Mouse (Mus musculus): ENCODE measurements around the gene Pld4.

- TF ChIP-seq POLR2A (IDR thresholded peaks at IDR 0.05; ENCODE audit: low read depth, low read length) (no peak), CTCF (conservative IDR thresholded peaks at IDR 0.05; ENCODE audit: insufficient read depth, insufficient read length, low read depth, low read length) (no peak)
Measured at GRCm38 (mm10) chr12:112738281-112739022, 22.0 kb upstream of the Pld4 start.

Data from kidney, adult 2 months (tissue).